Mouse (Mus musculus) midbrain, embryonic 11.5 days (tissue): ENCODE results near the gene Wnt5b. TPM values are rescaled to one million over a fixed set of nuclear protein-coding genes. Genes with fewer than 3 reads are reported as not detected.
A peak's percentile ranks its signal among the peaks of the same experiment; 100 is the strongest.

Source experiments
- ATAC-seq: fragments of 200-750 bp; cut with Nextera tagmentation; 2 replicates; pipeline ENCODE4 v1.8.0; 2017; ENCODE audit warnings: moderate TSS enrichment, moderate library complexity; ENCODE audit not compliant: low FRiP score
- DNase-seq: peaks from one replicate; pipeline ENCODE4 v3.0.0; 2015; ENCODE audit warnings: low spot score; ENCODE audit errors: missing footprints
- H3K27ac ChIP-seq: fragments of 300-500 bp; sonication (generic); 2 replicates; pipeline ENCODE4 v1.5.1; 2014; ENCODE audit warnings: low read depth, low read length
- H3K27me3 ChIP-seq: fragments of 300-500 bp; sonication (generic); 2 replicates; pipeline ENCODE4 v1.6.1; 2014; ENCODE audit warnings: mild to moderate bottlenecking, low read length, moderate library complexity, mixed read lengths; ENCODE audit not compliant: control insufficient read depth, insufficient read depth
- H3K36me3 ChIP-seq: fragments of 300-500 bp; sonication (generic); 2 replicates; pipeline ENCODE4 v1.6.1; 2014; ENCODE audit warnings: mild to moderate bottlenecking, low read length, moderate library complexity, mixed read lengths; ENCODE audit not compliant: control insufficient read depth, insufficient read depth
- H3K4me1 ChIP-seq: fragments of 300-500 bp; sonication (generic); 2 replicates; pipeline ENCODE4 v1.6.1; 2014; ENCODE audit warnings: low read length; ENCODE audit not compliant: control insufficient read depth, insufficient read depth
- H3K4me2 ChIP-seq: fragments of 300-500 bp; sonication (generic); 2 replicates; pipeline ENCODE4 v1.6.1; 2014; ENCODE audit warnings: mild to moderate bottlenecking, moderate library complexity
- H3K4me3 ChIP-seq: fragments of 300-500 bp; sonication (generic); 2 replicates; pipeline ENCODE4 v1.5.1; 2014; ENCODE audit warnings: low read depth, low read length
- H3K9ac ChIP-seq: fragments of 300-500 bp; sonication (generic); 2 replicates; pipeline ENCODE4 v1.6.1; 2014; ENCODE audit warnings: low read length
- H3K9me3 ChIP-seq: fragments of 300-500 bp; sonication (generic); 2 replicates; pipeline ENCODE4 v1.6.1; 2016; ENCODE audit warnings: low read length; ENCODE audit not compliant: control insufficient read depth
- WGBS: fragments of 180-500 bp; shearing (Covaris S2); extraction: QIAGEN DNeasy Blood & Tissue Kit; methylation state at CpG from one replicate; pipeline ENCODE4 v1.1.7; 2014; 5-methylcytosine and 5-hydroxymethylcytosine counted together
- polyA plus RNA-seq: library from polyadenylated mRNA; unstranded; fragments of >200 nt; fragmentation: Nextera tagmentation; extraction: Ambion mirVana; gene quantifications from 2 replicates; pipeline ENCODE4 v1.2.1, GENCODE M21; 2014

Wnt5b gene
- polyA plus RNA-seq, 1 experiment from 2014 or later = 9.2 TPM

- H3K27ac ChIP-seq = no peak overlapping the region
- no peak overlapping the region for H3K4me3 ChIP-seq
- no peak overlapping the region for H3K4me2 ChIP-seq
- no peak overlapping the region for H3K9ac ChIP-seq
- H3K27me3 ChIP-seq = no peaks in the 10 kb centered on the region
- WGBS = 89% methylated on average over 11 of the region's 11 CpGs
- H3K9me3 ChIP-seq = no peaks in the 10 kb centered on the region; the same call in 1 of the 2 replicates
- no peaks in the 10 kb centered on the region; the same call in 1 of the 2 replicates for H3K4me1 ChIP-seq
- DNase-seq (no peak), ATAC-seq (no peak)
- no peaks in the 10 kb centered on the region for H3K36me3 ChIP-seq
Observed at GRCm38 (mm10) chr6:119512701-119513100, 31.4 kb downstream of the Wnt5b start.

- ATAC-seq (no peak), DNase-seq (no peak)
- Histone ChIP-seq H3K4me3 (no peak overlapping the region), H3K36me3 (no peaks in the 10 kb centered on the region), H3K4me1 (no peaks in the 10 kb centered on the region; the same call in 1 of the 2 replicates), H3K9me3 (no peaks in the 10 kb centered on the region; the same call in 1 of the 2 replicates), H3K27me3 (no peaks in the 10 kb centered on the region), H3K9ac (no peak overlapping the region), H3K27ac (no peak overlapping the region), H3K4me2 (no peak overlapping the region)
- 92% methylated on average over 13 of the region's 13 CpGs for WGBS
Observed at GRCm38 (mm10) chr6:119509437-119510037, 34.6 kb downstream of the Wnt5b start.

GRCm38 (mm10) chr6:119508634-119509375 lies 35.3 kb downstream of the Wnt5b start:
- ATAC-seq (no peak), DNase-seq (no peak)
- no peaks in the 10 kb centered on the region for H3K27me3 ChIP-seq
- no peak overlapping the region for H3K27ac ChIP-seq
- H3K9me3 ChIP-seq = no peaks in the 10 kb centered on the region; the same call in 1 of the 2 replicates
- no peak overlapping the region for H3K9ac ChIP-seq
- no peaks in the 10 kb centered on the region for H3K36me3 ChIP-seq
- H3K4me3 ChIP-seq = no peak overlapping the region
- 86% methylated on average over 10 of the region's 10 CpGs for WGBS
- no peaks in the 10 kb centered on the region for H3K4me1 ChIP-seq
- H3K4me2 ChIP-seq = no peak overlapping the region

- no peak overlapping the region for H3K4me2 ChIP-seq
- ATAC-seq (no peak), DNase-seq (no peak)
- H3K9me3 ChIP-seq = no peaks in the 10 kb centered on the region; the same call in 1 of the 2 replicates
- H3K27me3 ChIP-seq = no peaks in the 10 kb centered on the region
- 93% methylated on average over 6 of the region's 6 CpGs for WGBS
- H3K9ac ChIP-seq = no peak overlapping the region
- H3K36me3 ChIP-seq = no peaks in the 10 kb centered on the region
- no peak overlapping the region for H3K27ac ChIP-seq
- no peak overlapping the region for H3K4me3 ChIP-seq
- no peaks in the 10 kb centered on the region for H3K4me1 ChIP-seq
Observed at GRCm38 (mm10) chr6:119508221-119508620, 35.9 kb downstream of the Wnt5b start.

- no peak overlapping the region for H3K9ac ChIP-seq
- no peaks in the 10 kb centered on the region; the same call in 1 of the 2 replicates for H3K9me3 ChIP-seq
- H3K27ac ChIP-seq = no peak overlapping the region
- no peaks in the 10 kb centered on the region for H3K4me1 ChIP-seq
- WGBS = 66% methylated on average over 9 of the region's 9 CpGs
- no peak overlapping the region for H3K4me3 ChIP-seq
- H3K36me3 ChIP-seq = no peaks in the 10 kb centered on the region
- ATAC-seq (no peak), DNase-seq (no peak)
- H3K4me2 ChIP-seq = no peak overlapping the region
- H3K27me3 ChIP-seq = no peaks in the 10 kb centered on the region
Observed at GRCm38 (mm10) chr6:119505525-119506225, 38.5 kb downstream of the Wnt5b start.

GRCm38 (mm10) chr6:119504756-119505155 lies 39.4 kb downstream of the Wnt5b start:
- H3K4me2 ChIP-seq = no peak overlapping the region
- H3K36me3 ChIP-seq = no peaks in the 10 kb centered on the region
- no peak overlapping the region for H3K27ac ChIP-seq
- peaks cover under 1% of the 10 kb centered on the region; the same call in 1 of the 2 replicates for H3K4me1 ChIP-seq
- H3K9me3 ChIP-seq = no peaks in the 10 kb centered on the region; the same call in 1 of the 2 replicates
- H3K4me3 ChIP-seq = no peak overlapping the region
- H3K9ac ChIP-seq = no peak overlapping the region
- no peaks in the 10 kb centered on the region for H3K27me3 ChIP-seq
- no peak for DNase-seq
- WGBS = 91% methylated on average over 8 of the region's 8 CpGs
- no peak for ATAC-seq

- no peak for ATAC-seq
- no peaks in the 10 kb centered on the region for H3K36me3 ChIP-seq
- H3K4me3 ChIP-seq = no peak overlapping the region
- H3K4me2 ChIP-seq = no peak overlapping the region
- no peak overlapping the region for H3K27ac ChIP-seq
- H3K9ac ChIP-seq = no peak overlapping the region
- H3K27me3 ChIP-seq = no peaks in the 10 kb centered on the region; the same call in 1 of the 2 replicates
- 54% methylated on average over 9 of the region's 9 CpGs for WGBS
- no peak for DNase-seq
- H3K9me3 ChIP-seq = no peaks in the 10 kb centered on the region; the same call in 1 of the 2 replicates
- peaks cover 9% of the 10 kb centered on the region for H3K4me1 ChIP-seq
Observed at GRCm38 (mm10) chr6:119502031-119502430, 42.1 kb downstream of the Wnt5b start.

- whole genome bisulfite sequencing = 63% methylated on average over 5 of the region's 5 CpGs
- Histone ChIP-seq H3K4me2 (no peak overlapping the region), H3K9ac (no peak overlapping the region), H3K4me3 (no peak overlapping the region), H3K9me3 (no peaks in the 10 kb centered on the region), H3K36me3 (no peaks in the 10 kb centered on the region), H3K27me3 (no peaks in the 10 kb centered on the region; the same call in 1 of the 2 replicates), H3K27ac (no peak overlapping the region), H3K4me1 (peaks cover 9% of the 10 kb centered on the region)
- DNase-seq = no peak
- 0 out of 2 replicates have a peak, but pooled peaks have one; percentile 14 for ATAC-seq
Observed at GRCm38 (mm10) chr6:119500086-119500485, 44.1 kb downstream of the Wnt5b start.
